Mouse (Mus musculus) kidney, postnatal 0 days (tissue): Measurements from ENCODE around the gene Dlgap4. TPM values are rescaled to one million over a fixed set of nuclear protein-coding genes. Genes with fewer than 3 reads are reported as not detected.

ENCODE experiments used
- ATAC-seq: fragments of 200-750 bp; cut with Nextera tagmentation; replicated peaks from 2 replicates; pipeline ENCODE4 v1.8.0; 2017; ENCODE audit warnings: low read depth, moderate number of reproducible peaks, moderate TSS enrichment, moderate library complexity; ENCODE audit not compliant: low FRiP score
- DNase-seq: peaks from one replicate; pipeline ENCODE4 v3.0.0-alpha.2; 2016; ENCODE audit warnings: low spot score
- H3K27ac ChIP-seq: fragments of 300-500 bp; sonication (generic); 2 replicates; pipeline ENCODE4 v1.5.1; 2014; ENCODE audit warnings: mild to moderate bottlenecking
- H3K27me3 ChIP-seq: fragments of 300-500 bp; sonication (generic); 2 replicates; pipeline ENCODE4 v1.6.1; 2014; ENCODE audit warnings: low read length, mixed read lengths; ENCODE audit not compliant: insufficient read depth
- H3K36me3 ChIP-seq: fragments of 300-500 bp; sonication (generic); 2 replicates; pipeline ENCODE4 v1.6.1; 2014; ENCODE audit warnings: low read length, mixed read lengths; ENCODE audit not compliant: insufficient read depth
- H3K4me1 ChIP-seq: fragments of 300-500 bp; sonication (generic); replicated peaks from 2 replicates; pipeline ENCODE4 v1.6.1; 2014; ENCODE audit warnings: antibody characterized with exemption, low read length, mixed read lengths; ENCODE audit not compliant: insufficient read depth
- H3K4me2 ChIP-seq: fragments of 300-500 bp; sonication (generic); 2 replicates; pipeline ENCODE4 v1.6.1; 2014; ENCODE audit warnings: mild to moderate bottlenecking, low read length, moderate library complexity, mixed read lengths
- H3K4me3 ChIP-seq: fragments of 300-500 bp; sonication (generic); replicated peaks from 2 replicates; pipeline ENCODE4 v1.5.1; 2014; ENCODE audit warnings: low read depth, low read length
- H3K9ac ChIP-seq: fragments of 300-500 bp; sonication (generic); 2 replicates; pipeline ENCODE4 v1.6.1; 2014; ENCODE audit warnings: low read depth, low read length
- H3K9me3 ChIP-seq: fragments of 300-500 bp; sonication (generic); replicated peaks from 2 replicates; pipeline ENCODE4 v1.6.1; 2016; ENCODE audit warnings: low read length, inconsistent platforms, mixed read lengths
- CTCF ChIP-seq: IDR thresholded peaks from 2 replicates; pipeline ENCODE4 v1.5.1; 2016; ENCODE audit warnings: antibody characterized with exemption, low read depth, mild to moderate bottlenecking, moderate library complexity
- WGBS: fragments of 180-500 bp; shearing (Covaris S2); extraction: QIAGEN DNeasy Blood & Tissue Kit; methylation state at CpG from one replicate; pipeline ENCODE4 v1.1.7; 2014; 5-methylcytosine and 5-hydroxymethylcytosine counted together
- polyA plus RNA-seq: library from polyadenylated mRNA; unstranded; fragments of >200 nt; fragmentation: Nextera tagmentation; extraction: Ambion mirVana; gene quantifications from 2 replicates; pipeline ENCODE4 v1.2.1, GENCODE M21; 2015

Gene Dlgap4
- polyA plus RNA-seq, 1 experiment from 2014 or later: 61.1 TPM

- Histone ChIP-seq H3K4me3 (no peak overlapping the region), H3K9me3 (no peaks in the 10 kb centered on the region), H3K4me2 (no peak overlapping the region), H3K9ac (no peak overlapping the region), H3K27me3 (no peaks in the 10 kb centered on the region), H3K4me1 (no peaks in the 10 kb centered on the region), H3K36me3 (no peaks in the 10 kb centered on the region), H3K27ac (no peak overlapping the region)
- no peak for TF ChIP-seq CTCF
- DNase-seq (no peak), ATAC-seq (no peak)
- WGBS: 59% methylated on average over 7 of the region's 7 CpGs
Measured at GRCm38 (mm10) chr2:156658751-156659150, 45.2 kb downstream of the Dlgap4 start.

GRCm38 (mm10) chr2:156659981-156660380 lies 46.5 kb downstream of the Dlgap4 start:
- Histone ChIP-seq H3K9me3 (no peaks in the 10 kb centered on the region), H3K27ac (no peak overlapping the region), H3K9ac (no peak overlapping the region), H3K4me3 (no peak overlapping the region), H3K4me1 (no peaks in the 10 kb centered on the region), H3K27me3 (no peaks in the 10 kb centered on the region), H3K4me2 (no peak overlapping the region), H3K36me3 (no peaks in the 10 kb centered on the region)
- 71% methylated on average over 6 of the region's 6 CpGs for WGBS
- TF ChIP-seq CTCF: no peak
- no peak for ATAC-seq
- DNase-seq: no peak

- TF ChIP-seq CTCF: no peak
Measured at GRCm38 (mm10) chr2:156663162-156663561, 49.7 kb downstream of the Dlgap4 start.

GRCm38 (mm10) chr2:156664407-156664806 lies 50.9 kb downstream of the Dlgap4 start:
- no peak overlapping the region for H3K9ac ChIP-seq
- H3K4me2 ChIP-seq: no peak overlapping the region
- H3K27me3 ChIP-seq: no peaks in the 10 kb centered on the region
- TF ChIP-seq CTCF: no peak
- H3K27ac ChIP-seq: no peak overlapping the region
- H3K36me3 ChIP-seq: no peaks in the 10 kb centered on the region
- ATAC-seq (no peak), DNase-seq (no peak)
- H3K9me3 ChIP-seq: no peaks in the 10 kb centered on the region
- no peaks in the 10 kb centered on the region for H3K4me1 ChIP-seq
- H3K4me3 ChIP-seq: no peak overlapping the region
- WGBS: 23% methylated on average over 5 of the region's 5 CpGs

More at GRCm38 (mm10) chr2:156663162-156663561, 49.7 kb downstream of the Dlgap4 start:
- no peak overlapping the region for H3K4me3 ChIP-seq
- no peaks in the 10 kb centered on the region for H3K9me3 ChIP-seq
- 81% methylated on average over 10 of the region's 10 CpGs for WGBS
- H3K27ac ChIP-seq: no peak overlapping the region
- no peaks in the 10 kb centered on the region for H3K36me3 ChIP-seq
- no peak for ATAC-seq
- H3K9ac ChIP-seq: no peak overlapping the region
- DNase-seq: no peak
- H3K4me2 ChIP-seq: no peak overlapping the region
- no peaks in the 10 kb centered on the region for H3K27me3 ChIP-seq
- H3K4me1 ChIP-seq: no peaks in the 10 kb centered on the region

- Histone ChIP-seq H3K9me3 (no peaks in the 10 kb centered on the region), H3K4me1 (no peaks in the 10 kb centered on the region), H3K36me3 (no peaks in the 10 kb centered on the region), H3K9ac (no peak overlapping the region), H3K27me3 (no peaks in the 10 kb centered on the region), H3K4me3 (no peak overlapping the region), H3K27ac (no peak overlapping the region), H3K4me2 (no peak overlapping the region)
- ATAC-seq (no peak), DNase-seq (no peak)
- WGBS: 69% methylated on average over 8 of the region's 8 CpGs
- TF ChIP-seq CTCF: no peak
Measured at GRCm38 (mm10) chr2:156664993-156665518, 51.6 kb downstream of the Dlgap4 start.

- Histone ChIP-seq H3K9ac (no peak overlapping the region), H3K27me3 (no peaks in the 10 kb centered on the region), H3K4me2 (no peak overlapping the region), H3K36me3 (no peaks in the 10 kb centered on the region), H3K27ac (no peak overlapping the region), H3K9me3 (no peaks in the 10 kb centered on the region), H3K4me3 (no peak overlapping the region), H3K4me1 (no peaks in the 10 kb centered on the region)
- 84% methylated on average over 13 of the region's 13 CpGs for WGBS
- ATAC-seq (no peak), DNase-seq (no peak)
- no peak for TF ChIP-seq CTCF
Measured at GRCm38 (mm10) chr2:156665620-156666196, 52.2 kb downstream of the Dlgap4 start.

- Histone ChIP-seq H3K4me3 (no peak overlapping the region), H3K4me1 (no peaks in the 10 kb centered on the region), H3K4me2 (no peak overlapping the region), H3K27me3 (no peaks in the 10 kb centered on the region), H3K9ac (no peak overlapping the region), H3K36me3 (no peaks in the 10 kb centered on the region), H3K9me3 (no peaks in the 10 kb centered on the region), H3K27ac (no peak overlapping the region)
- no peak for ATAC-seq
- no peak for TF ChIP-seq CTCF
- DNase-seq: no peak
- WGBS: 61% methylated on average over 12 of the region's 12 CpGs
Measured at GRCm38 (mm10) chr2:156666231-156666630, 52.7 kb downstream of the Dlgap4 start.
